Mouse (Mus musculus) erythroblast, embryonic 14.5 days (primary cell): Measurements from ENCODE around the gene Tvp23b.

ENCODE experiments used
- GATA1 ChIP-seq: IDR thresholded peaks from 2 replicates; pipeline ENCODE4 v1.6.1; 2012; ENCODE audit warnings: low read length, inconsistent platforms, mixed read lengths
- TAL1 ChIP-seq: IDR thresholded peaks from 3 replicates; pipeline ENCODE4 v1.6.1; 2012; ENCODE audit warnings: low read length, inconsistent platforms, mixed read lengths

DNA sequence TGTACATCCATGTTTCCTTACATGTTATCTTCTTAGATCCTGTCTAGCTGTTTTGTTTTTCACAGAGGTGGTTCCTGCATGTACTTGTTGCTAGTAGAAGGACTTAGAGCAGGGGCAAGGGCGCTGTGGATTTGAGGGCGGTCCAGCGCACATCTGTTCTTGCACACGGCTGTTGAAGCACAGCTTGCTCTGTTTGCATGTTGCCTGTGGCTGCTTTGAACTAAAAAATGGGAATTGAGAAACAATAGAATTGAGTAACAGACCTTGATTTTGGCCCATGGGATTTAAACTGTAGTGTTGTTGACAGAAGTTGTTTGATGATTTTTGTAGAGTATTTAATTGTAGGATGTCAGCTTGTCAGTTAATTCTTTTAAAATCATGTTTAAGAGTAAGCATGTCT is 11.5 kb downstream of the Tvp23b start:
- TF ChIP-seq GATA1 (no peak), TAL1 (no peak)
